Mouse (Mus musculus) spleen, postnatal 36 days (tissue): Measurements from ENCODE around the gene Atad1.
A peak's percentile ranks its signal among the peaks of the same experiment; 100 is the strongest.
"Not testable (repeated sequence)": the region's sequence is repeated elsewhere in the genome, so short reads cannot be mapped to it uniquely, and the experiment has no call there.

ENCODE experiments used
- DNase-seq, 2 experiments: peaks; one replicate each; pipeline ENCODE4 v3.0.0; 2022; ENCODE audit warnings: low spot score in 2 of 2, mixed read lengths in 1 of 2

Gene Atad1

DNA sequence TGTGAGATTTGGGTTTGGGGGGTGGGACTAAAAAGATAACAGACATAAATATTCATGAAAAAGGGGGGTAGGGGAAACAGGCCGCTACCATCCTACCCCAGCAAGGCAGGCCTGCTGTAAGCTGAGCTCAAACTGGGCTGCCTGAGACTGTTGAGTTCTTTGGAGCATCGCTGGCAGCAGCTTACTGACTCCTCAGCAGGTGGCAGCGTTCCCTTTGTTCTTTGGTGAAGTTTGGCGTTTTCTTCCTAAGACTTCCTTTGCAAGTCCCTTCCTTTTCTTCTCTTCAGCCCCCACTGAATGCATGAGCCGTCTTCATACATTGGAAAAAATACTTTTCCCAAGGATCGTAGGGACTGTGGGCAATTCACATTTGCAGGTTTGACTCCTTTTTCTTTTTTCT is 9.8 kb upstream of the Atad1 start:
- peak; percentile 42 to 43 for DNase-seq

DNA sequence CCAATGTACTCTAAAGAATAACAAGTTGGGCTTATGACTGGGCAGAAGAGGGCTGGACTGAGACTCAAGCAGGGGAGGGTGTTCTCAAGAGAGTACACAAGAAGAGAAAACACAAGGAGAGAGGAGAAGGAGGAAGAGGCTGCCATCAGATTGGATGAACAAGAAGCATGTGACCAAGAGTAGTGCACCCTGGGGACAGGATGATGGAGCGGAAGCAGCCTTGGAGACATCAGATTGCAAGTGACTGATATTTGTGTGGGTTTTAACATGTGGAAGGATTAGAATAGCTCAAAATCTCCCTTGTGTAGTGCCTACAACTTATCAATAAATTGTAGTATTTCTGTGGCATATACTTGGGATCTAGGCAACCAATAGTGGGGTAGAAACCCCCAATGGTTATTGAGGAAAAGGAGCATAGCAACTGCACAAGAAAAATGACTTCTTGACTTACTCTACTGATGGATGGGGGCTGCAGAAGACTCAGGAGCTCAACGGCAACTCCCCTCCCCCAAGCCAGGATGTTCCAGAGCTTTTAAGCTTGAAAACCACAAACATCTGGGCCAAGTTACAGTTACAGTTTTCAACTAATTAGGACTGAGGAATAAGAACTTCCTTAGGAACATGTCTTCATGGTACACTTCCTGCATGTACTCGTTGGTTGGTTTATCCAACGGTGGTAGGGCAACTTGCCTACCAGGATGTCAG is 1.2 kb upstream of the Atad1 start:
- DNase-seq: no peak

DNA sequence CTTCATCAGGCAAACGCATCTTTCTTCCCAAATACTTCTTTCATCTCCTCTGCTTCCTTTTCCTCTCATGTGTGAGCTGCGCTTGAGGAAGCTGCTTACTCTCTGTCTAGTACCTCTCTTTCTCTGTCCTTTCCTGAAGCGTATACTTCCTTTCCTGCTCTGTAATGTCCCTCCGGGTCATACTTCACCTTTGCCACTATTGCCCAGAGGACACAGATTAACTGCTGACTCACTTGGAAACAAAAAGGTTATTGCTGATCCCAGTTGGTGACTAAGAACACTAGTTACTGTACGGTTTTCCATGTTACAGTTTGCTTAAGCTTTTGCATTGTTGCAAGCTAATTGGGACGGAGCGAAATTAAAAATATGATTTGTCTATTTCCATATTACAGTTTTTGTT is 1.7 kb downstream of the Atad1 start:
- no peak for DNase-seq

DNA sequence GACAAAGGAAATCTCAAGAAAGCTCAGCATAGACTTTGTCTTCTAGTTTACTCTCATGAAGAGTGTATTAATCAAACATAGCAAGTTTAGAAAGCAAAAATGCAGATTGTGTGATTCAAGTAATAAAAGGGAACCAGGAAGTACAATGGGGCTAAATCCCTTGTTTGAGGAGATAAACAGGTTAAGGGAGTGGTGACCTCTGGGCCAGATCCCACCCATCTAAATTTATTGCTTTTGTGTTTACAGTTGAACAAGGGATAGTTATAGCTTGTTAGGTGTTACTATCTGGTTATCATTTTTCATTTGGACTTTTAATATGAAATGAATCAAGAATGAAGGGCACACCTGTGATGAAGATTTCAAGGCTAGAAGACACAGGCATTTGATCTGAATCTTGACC is 6.7 kb downstream of the Atad1 start:
- no peak for DNase-seq

DNA sequence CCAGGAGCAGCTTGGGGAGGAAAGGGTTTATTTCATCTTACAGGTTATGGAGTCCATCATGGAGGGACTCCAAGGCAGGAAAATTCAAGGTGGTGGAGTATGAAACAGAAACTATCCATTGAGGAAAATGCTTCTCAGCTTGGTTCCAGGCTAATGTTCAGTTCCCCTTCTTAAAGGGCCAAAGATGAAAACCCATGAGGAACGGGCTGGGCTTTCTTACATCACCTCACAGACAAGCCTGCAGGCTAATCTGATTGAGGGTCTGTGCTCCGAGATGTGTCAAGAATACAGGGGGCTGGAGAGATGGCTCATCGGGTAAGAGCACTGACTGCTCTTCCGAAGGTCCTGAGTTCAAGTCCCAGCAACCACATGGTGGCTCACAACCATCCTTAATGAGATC is 9.8 kb downstream of the Atad1 start:
- no peak for DNase-seq

DNA sequence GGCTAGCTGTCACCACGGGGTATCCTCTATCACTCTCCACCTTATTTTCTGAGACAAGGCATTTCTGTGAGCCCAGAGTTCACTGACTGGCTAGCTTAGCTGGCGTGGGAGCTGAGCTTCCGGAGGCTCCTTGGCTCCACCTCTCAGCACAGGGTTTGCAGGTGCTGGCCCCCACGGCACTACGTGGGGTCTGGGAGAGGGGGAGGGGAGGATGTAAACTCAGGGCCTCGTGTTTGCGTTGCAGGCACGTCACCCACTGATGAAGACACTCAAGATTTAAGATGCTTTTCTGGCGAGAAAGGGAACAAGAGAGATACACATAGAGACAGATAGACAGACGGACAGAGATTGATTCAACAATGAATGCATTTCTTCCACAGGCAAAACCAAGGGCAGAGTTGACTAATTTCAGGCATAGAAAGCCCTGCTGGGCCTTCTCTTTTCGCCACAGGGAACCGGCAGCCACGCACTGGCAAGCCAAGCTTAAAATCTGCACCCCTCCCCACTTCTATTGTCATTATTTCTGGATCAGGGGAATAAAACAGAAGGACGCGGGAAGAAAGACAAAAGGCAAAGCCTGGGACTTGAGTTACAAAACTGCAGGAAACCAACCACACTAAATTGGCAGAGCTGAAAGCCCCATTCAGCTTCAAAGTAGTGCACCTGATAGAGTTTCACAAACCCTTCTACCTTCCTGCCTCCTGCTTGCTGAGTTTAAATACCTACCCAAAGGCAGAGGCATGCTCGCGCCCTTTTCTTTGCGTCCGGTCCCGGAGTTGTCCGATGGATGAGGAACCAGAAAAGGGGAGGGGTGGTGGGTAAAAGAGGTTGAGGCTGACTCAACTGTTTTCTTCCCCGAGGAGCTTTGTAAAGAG is 12.9 kb downstream of the Atad1 start:
- DNase-seq: no peak

DNA sequence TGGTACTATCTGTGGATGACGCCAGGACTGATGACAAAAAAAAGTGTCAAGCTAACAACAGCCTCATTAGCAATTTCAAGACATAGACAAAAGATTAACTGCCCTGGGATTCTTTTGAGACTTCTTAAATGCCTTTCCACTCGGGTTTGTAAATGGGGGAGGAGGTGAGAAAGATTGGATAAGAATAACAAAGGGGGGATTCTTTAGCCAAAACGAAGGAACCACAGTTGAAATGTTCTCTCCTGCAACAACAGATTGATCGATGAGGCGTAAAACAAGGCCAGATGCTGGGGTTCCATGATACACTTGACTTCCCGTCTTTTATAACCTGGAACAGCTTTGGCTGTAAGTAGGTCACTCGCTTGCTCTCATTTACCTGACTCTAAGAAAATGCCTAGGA is 15.8 kb downstream of the Atad1 start:
- no peak for DNase-seq

DNA sequence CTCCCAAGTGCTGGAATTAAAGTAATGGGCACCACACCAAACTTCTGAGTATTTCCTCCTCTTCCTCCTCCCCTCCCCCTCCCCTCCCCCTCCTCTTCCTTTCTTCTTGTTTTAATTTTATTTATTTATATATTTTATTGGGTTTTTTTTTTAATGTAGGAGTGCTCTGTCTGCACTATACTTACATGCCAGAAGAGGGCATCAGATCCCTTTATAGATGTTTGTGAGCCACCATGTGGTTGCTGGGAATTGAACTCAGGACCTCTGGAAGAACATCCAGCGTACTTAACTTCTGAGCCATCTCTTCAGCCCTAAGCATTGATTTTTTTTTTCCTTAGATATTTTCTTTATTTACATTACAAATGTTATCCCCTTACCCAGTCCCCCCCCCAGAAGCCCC is 19.3 kb downstream of the Atad1 start:
- no peak for DNase-seq

DNA sequence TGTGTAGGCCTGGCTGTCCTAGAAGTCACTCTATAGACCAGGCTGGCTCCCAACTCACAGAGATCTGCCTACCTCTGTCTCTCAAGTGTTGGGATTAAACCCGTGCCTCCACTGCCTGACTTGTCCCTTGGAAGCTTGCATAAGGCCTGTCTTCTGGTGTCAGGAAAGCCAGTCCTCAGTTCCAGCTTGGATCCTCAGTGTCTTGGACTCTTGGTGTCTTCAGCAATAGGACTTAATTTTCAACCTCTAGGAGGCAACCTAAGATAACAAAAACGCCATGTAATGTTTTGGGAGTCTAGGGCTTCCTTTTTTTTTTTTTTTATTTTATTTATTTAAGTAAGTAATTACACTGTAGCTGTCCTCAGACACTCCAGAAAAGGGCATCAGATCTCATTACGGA is 22.0 kb downstream of the Atad1 start:
- no peak for DNase-seq

DNA sequence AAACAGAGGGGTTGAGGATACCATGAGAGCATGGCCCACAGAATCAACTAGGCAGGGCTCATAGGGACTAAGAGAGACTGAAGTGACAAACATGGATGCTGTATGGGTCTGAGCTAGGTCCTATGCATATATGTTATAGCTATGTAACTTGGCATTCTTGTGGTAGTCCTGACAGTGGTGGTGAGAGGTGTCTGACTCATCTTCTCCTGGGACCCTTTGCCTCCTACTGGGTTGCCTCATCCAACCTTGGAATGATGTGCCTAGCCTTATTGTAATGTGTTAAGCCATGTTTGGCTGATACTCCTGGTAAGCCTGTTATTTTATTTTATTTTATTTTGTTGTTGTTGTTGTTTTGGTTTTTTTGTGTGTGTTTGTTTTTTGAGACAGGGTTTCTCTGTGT is 23.9 kb downstream of the Atad1 start:
- DNase-seq: no peak

DNA sequence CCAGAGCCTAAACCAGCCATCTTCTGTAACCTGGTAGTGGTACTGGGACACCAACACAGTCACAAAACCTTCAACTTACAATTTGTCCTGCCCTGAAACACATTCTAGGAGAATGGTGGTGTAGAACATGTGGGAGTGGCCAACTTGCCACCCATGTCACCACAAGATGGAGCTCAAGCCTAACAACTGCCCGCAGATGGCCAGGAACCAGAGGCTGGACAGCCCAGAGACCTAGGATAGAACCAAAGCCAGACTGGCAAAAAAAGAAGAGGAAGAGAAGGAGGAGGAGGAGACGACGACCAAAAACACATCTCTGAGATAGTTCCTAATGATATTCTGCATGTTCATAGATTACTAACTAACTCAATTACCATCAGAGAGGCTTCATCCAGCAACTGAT is 24.4 kb downstream of the Atad1 start:
- DNase-seq: peak; percentile 57 to 63

DNA sequence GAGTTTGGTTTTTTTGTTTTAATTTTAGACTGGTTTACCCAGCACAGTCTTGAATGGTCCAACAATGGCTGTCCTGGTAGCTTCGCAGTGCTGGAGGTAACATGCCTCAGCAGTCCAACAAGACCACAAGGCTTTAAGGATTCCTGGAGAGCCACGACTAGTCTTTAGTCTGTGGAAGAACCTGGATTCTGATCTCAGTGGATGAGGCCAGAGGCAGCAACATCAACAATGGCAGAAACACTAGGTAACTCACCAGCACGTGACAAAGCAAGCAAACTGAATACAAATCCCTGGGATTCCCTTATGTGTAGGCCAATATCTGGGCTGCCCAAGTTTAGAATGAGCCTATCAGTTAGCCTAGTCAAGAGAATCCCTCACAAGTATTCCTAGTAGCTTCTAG is 26.1 kb downstream of the Atad1 start:
- no peak for DNase-seq

DNA sequence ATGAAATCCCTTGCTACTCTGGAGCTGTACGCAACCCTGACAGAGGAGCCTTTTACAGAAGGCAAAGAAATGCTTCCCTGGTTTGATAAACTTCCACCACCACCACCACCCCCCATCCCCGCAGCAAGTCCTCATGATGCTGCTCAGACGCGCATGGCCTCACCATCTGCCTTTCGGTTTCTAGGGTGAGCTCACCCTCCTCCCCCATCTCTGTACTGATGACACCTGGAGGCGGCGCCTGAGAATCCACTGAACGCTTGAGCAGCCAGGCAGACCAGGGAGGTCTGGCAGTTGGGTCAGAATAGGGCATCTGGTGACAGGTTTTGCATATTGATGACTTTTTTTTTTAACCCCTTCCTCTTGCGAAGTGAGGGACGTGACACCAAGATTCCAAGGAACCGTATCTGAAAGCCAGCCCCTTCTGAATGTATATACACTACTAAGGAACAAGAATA is 27.0 kb downstream of the Atad1 start:
- DNase-seq: peak; percentile 91 to 93

DNA sequence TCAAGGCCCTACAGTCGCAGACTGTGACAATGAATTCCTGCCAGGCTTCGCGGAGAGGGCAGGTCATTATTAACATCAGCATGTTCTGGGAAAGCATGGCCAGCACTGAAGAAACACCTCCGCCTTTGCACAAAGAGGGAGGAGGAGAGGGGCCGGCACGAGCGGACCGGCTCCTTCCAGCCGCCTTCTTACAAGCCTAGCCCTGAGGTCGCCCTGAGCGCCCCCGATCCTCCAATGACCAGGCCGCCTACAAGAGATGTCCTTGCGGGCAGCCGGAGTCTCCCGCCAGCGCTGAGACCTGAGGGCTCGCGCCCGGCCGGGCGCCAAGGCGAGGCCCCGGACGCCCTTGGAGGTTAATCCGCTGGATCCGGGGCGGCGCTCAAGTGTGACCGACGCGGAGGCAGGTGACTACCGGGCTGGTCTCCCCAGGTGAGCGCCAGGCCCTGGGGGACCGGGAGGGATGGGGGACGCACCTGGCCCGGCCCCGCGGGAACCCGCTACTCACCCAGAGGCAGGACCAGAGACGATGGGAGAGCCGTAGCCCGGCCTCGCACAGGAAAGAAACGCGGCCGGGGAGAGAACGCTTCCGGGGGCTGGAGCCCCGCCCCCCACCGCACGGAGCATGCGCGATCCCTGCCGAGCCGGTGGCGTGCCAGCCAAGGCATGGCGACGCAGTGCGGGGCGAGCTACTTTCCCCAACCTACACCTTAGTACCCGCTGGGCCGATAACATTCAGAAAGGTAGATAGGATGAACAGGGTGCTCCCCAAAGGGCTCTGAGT is 27.6 kb downstream of the Atad1 start:
- DNase-seq: peak; percentile 86 to 88

DNA sequence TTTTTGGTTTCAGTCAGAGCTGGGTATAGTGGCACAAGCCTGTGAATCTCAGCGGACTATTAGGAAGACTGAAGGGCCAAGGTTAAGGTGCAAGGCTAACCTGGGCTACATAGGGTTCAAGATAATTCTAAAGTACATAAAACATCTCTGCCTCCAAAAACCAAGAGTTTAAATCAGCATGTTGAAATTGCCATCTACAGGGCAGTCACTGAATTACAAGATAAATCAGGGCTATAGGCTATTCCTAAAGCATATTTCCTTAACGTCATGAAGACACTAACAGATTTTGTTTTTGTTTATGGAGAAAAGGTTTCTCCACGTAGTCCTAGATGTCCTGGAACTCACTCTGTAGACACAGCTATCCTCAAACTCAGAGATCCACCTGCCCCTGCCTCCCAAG is 29.3 kb downstream of the Atad1 start:
- peak; percentile 7 to 9 for DNase-seq

DNA sequence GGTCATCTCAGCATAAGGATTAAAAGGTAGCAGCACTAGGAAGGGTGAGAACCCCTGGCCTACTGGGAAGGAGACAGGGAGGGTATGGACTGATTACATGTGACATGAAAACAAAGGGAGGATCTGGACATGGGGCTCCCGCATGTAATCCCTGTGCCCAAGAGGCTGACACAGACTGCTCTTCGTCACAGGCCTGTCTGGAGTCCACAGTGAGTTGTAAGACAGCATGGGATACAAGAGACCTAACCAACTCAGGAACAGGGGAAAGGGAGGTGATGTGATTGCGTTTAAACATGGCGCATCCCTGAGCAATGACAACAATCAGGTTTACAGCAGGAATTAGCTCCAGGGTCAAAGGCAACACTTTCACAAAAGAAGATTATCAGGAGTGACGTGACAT is 30.6 kb downstream of the Atad1 start:
- DNase-seq: no peak

DNA sequence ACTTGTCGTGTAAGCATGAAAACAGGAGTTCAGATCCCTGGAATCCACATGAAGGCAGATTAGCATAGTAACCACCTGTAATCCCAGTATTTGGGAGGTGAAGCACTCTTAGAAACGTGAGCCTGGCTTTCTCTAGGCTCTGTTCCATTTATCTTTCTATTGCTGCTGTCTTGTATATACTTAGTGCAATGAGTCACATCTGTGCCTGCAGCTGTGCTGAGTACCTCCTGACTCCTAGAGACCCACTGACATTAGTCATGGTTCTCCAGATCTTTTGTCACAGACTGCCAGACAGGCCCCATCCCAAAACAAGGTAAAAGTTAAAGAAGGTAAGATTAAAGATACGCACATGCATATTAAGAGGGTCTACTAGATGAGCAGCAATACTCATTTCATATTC is 37.4 kb downstream of the Atad1 start:
- DNase-seq: no peak

DNA sequence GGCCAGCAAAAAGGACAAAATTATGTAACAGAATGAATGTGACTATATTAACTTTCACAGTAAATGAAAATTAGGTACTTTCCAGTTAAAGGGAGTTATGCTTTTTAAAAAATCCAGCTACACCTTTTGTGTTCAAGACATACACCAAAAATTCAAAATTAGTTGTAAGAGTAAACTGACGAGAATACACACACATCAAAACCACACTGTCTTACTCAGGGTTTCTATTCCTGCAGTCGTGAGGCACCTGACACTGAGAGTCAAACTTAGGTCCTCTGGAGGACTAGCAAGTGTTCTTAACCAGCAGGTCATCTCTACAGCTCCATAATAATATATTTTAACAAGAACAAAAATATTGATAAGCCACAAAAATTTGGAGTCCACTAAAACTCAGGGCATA is 42.9 kb downstream of the Atad1 start:
- DNase-seq: no peak

DNA sequence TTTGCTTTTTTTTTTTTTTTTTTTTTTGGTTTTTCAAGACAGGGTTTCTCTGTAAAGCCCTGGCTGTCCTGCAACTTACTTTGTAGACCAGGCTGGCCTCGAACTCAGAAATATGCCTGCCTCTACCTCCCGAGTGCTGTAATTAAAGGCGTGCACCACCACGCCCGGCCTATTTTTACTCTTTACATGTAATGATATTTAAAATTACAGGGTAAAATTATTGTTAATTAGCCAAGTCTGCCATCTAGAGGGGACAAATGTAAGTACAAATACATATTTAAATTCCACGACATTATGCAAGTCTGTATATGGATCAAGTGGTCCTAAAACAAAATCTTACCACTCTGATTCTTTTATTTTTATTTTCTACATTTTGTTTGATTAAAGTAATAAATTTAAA is 49.9 kb downstream of the Atad1 start:
- peak in 1 of 2 experiments; percentile 6 for DNase-seq

DNA sequence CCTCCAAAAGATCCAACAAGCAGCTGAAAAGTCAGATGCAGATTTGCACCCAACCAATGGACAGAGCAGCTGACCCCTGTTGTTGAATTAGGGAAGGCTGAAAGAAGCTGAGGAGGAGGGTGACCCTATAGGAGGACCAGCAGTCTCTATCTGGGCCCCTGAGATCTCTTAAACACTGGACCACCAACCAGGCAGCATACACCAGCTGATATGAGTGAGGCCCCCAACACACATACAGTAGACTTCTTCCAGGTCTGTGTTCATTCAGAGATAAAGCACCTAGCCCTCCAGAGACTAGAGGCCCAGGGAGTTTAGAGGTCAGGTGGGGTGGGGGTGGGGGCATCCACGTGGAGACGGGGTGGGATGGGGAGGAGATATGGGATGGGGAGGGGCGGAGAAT is 51.4 kb downstream of the Atad1 start:
- DNase-seq: not testable (repeated sequence)

DNA sequence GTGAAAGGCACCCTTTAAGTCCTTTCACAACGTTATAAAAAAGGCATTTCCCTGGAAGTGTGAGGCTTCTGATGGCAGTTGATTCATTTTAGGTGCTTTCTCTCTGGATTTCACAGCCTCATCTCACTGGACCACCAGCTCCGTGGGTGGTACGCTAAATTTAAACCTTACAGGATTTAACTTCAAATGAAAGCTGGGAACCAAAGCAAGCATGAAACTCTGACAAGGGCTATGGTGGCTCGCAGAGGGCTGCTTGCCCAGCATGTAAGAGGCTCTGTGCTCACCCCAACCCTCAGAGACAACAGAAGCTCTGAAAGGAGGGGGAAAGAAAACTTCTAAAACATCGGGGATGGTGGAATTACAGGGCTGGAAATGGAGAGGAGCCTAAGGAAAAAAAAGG is 51.9 kb downstream of the Atad1 start:
- DNase-seq: no peak

DNA sequence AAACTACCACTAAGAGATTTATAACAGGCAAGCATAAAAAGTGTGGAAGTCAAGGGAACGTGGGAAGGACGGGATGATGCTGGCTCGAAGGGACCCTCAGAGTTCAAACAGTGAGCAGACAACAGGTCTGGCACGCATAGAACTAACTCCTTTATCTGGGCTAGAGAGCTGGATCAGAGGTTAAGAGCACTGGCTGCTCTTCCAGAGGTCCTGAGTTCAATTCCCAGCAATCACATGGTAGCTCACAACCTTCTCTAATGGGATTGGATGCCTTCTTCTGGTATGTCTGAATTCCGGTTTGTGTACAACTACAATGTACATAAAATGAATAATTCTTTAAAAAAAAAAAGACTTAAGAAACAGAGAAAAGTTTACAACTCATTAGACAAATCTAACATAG is 56.5 kb downstream of the Atad1 start:
- no peak for DNase-seq
